Mouse (Mus musculus): Measurements from ENCODE around the gene Slc36a3. TPM values are rescaled to one million over a fixed set of nuclear protein-coding genes. Genes with fewer than 3 reads are reported as not detected.

Slc36a3 gene
- polyA plus RNA-seq, 1 experiment from 2014 or later, result not detected

DNA sequence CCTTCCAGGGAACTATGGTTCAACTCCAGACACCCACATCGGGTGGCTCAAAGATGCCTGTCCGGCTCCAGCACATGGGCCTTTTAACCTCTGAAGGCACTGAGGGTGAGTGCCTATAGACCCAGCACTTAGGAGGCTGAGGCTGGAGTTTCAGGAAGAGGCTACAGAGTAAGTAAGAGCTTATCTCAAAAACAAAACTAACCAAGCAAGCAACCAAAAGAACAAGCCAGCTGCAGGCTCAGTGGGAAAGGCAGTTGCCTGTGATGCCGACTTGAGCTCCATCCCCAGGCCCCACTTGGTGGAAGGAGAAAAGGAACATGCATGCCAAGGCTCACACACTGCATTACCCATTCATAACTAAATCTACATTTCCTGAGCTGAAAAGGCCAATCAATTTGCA is 73.0 kb downstream of the Slc36a3 start:
- Histone ChIP-seq H3K36me3 (ENCODE audit: control insufficient read depth, insufficient read depth, low read length) (no peaks in the 10 kb centered on the region), H3K27ac (ENCODE audit: low read length) (no peak overlapping the region), H3K4me3 (ENCODE audit: low read depth, low read length) (no peak overlapping the region), H3K4me2 (ENCODE audit: low read length) (peak overlapping the region; percentile 86), H3K27me3 (ENCODE audit: control insufficient read depth, insufficient read depth, low read depth, low read length) (peaks cover 4% of the 10 kb centered on the region; the same call in 1 of the 2 replicates), H3K4me1 (ENCODE audit: control insufficient read depth, insufficient read depth, low read length) (peaks cover 3% of the 10 kb centered on the region; the same call in 1 of the 2 replicates), H3K9me3 (replicated peaks; ENCODE audit: control insufficient read depth, low read length, poor library complexity, severe bottlenecking) (no peaks in the 10 kb centered on the region), H3K9ac (ENCODE audit: low read depth, low read length) (no peak overlapping the region)
- 60% methylated on average over 3 of the region's 3 CpGs for WGBS
- no peak for ATAC-seq

DNA sequence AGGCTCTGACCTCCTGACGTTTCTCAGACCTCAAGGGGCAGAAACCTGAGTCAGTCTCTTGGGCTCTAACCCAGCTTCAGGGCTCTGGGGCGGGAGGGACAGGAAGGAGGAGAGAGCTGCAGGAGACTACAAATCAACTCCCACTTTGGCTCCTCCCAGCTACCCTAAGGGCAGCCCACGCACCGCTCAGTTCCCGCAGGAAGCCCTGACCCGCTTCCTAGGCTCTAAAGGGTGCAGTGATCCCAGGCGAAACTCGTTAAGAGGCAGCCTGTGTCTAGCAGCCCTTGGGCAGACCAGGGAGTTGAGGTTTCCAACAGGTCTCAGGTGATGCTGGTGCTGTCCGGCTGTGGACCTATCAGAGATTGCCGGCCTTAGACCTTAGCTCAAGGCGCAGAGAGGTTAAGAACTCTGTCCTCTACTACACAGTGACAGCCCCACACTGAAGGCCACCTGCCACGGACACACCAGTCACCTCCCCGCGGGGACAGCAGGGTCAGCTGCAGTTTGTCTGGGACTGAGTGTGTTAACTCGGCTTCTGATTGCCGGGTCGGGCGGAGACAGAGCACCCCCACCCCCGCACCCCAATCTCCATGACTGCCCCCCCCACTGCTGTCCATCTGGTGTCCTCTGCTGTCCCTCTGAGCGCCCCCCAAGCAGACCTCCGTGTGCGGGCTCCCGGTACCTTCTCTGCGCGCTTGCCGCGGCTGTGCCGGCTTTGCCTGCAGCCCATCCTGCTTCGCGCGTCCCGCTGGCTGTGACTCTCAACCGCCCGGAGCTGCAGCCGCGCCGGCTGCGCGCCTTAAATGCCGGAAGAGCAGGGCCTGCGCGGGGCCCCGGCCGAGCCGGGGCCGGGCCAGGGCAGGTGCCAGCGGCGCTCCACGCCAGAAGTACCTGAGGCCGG is 73.9 kb downstream of the Slc36a3 start, which contains the start of gene Ccdc69:
Ccdc69 (minus strand) TSS at position 801 of the 901 bp plus-strand sequence.
- H3K9ac ChIP-seq (ENCODE audit: low read depth, low read length), result peak within 1 kb of the TSS; percentile 67
- H3K4me3 ChIP-seq (ENCODE audit: low read depth, low read length), result peak within 1 kb of the TSS; percentile 47
- peak; percentile 45; the same call in 1 of the 2 replicates for ATAC-seq
- peak within 1 kb of the TSS; percentile 86 for H3K4me2 ChIP-seq (ENCODE audit: low read length)
- WGBS, result under 1% methylated on average over 50 of the region's 50 CpGs
- H3K27me3 ChIP-seq (ENCODE audit: control insufficient read depth, insufficient read depth, low read depth, low read length), result peaks cover 4% of the 10 kb centered on the region; the same call in 1 of the 2 replicates
- H3K4me1 ChIP-seq (ENCODE audit: control insufficient read depth, insufficient read depth, low read length), result peaks cover 3% of the 10 kb centered on the region; the same call in 1 of the 2 replicates
- peak within 1 kb of the TSS; percentile 44; the same call in 1 of the 2 replicates for H3K27ac ChIP-seq (ENCODE audit: low read length)
- H3K36me3 ChIP-seq (ENCODE audit: control insufficient read depth, insufficient read depth, low read length), result no peaks in the 10 kb centered on the region
- no peaks in the 10 kb centered on the region for H3K9me3 ChIP-seq (replicated peaks; ENCODE audit: control insufficient read depth, low read length, poor library complexity, severe bottlenecking)

DNA sequence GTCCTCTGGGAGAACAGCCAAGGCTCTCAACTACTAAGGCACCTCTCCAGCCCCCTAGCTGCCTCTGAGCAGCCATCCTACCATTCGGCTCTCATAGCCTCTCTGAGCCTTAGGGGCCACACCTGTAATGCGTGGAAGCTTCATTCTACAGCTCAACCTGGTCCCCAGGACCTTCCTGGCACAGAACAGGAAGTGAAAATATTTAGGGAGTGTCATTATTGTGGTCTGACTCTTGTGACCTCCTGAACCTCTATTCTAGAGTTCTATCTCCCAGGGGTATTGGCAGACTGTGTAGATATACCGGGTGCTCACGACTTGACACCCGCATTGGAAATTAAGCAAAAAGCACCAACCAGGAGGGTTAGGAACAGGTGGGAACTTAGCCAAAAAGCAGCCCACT is 75.3 kb downstream of the Slc36a3 start:
- peaks cover 3% of the 10 kb centered on the region; the same call in 1 of the 2 replicates for H3K4me1 ChIP-seq (ENCODE audit: control insufficient read depth, insufficient read depth, low read length)
- H3K36me3 ChIP-seq (ENCODE audit: control insufficient read depth, insufficient read depth, low read length), result no peaks in the 10 kb centered on the region
- H3K27me3 ChIP-seq (ENCODE audit: control insufficient read depth, insufficient read depth, low read depth, low read length), result peaks cover 4% of the 10 kb centered on the region; the same call in 1 of the 2 replicates
- no peak overlapping the region for H3K4me3 ChIP-seq (ENCODE audit: low read depth, low read length)
- ATAC-seq, result no peak
- H3K27ac ChIP-seq (ENCODE audit: low read length), result no peak overlapping the region
- 95% methylated on average over 5 of the region's 5 CpGs for WGBS
- H3K9me3 ChIP-seq (replicated peaks; ENCODE audit: control insufficient read depth, low read length, poor library complexity, severe bottlenecking), result no peaks in the 10 kb centered on the region
- no peak overlapping the region for H3K9ac ChIP-seq (ENCODE audit: low read depth, low read length)
- H3K4me2 ChIP-seq (ENCODE audit: low read length), result no peak overlapping the region

DNA sequence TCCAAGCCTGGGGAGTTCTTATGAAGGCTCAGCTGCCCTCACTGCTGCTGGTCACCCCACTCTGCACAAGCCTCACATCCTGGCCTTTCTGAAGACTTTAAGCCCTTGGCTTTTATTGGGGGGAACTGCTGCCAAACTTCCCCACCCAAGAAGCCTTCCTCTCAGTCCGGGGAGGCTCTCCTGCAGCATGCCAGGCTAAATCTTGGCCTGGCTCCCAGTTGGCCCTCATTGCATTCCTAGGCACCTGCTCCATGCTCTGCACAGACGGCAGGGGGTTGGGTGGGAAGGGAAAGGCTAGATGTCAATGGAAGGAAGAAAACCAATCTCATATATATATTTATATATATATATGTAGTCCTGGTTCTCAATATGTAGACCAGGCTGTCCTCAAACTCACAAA is 75.9 kb downstream of the Slc36a3 start:
- H3K27me3 ChIP-seq (ENCODE audit: control insufficient read depth, insufficient read depth, low read depth, low read length), result peaks cover 4% of the 10 kb centered on the region; the same call in 1 of the 2 replicates
- no peak overlapping the region for H3K9ac ChIP-seq (ENCODE audit: low read depth, low read length)
- H3K27ac ChIP-seq (ENCODE audit: low read length), result no peak overlapping the region
- no peaks in the 10 kb centered on the region for H3K36me3 ChIP-seq (ENCODE audit: control insufficient read depth, insufficient read depth, low read length)
- peaks cover 3% of the 10 kb centered on the region; the same call in 1 of the 2 replicates for H3K4me1 ChIP-seq (ENCODE audit: control insufficient read depth, insufficient read depth, low read length)
- no peak overlapping the region for H3K4me2 ChIP-seq (ENCODE audit: low read length)
- ATAC-seq, result no peak
- 51% methylated on average over 2 of the region's 2 CpGs for WGBS
- H3K9me3 ChIP-seq (replicated peaks; ENCODE audit: control insufficient read depth, low read length, poor library complexity, severe bottlenecking), result no peaks in the 10 kb centered on the region
- no peak overlapping the region for H3K4me3 ChIP-seq (ENCODE audit: low read depth, low read length)

Other genes starting within 250 kb of the Slc36a3 start
- gene Gpx3, start 249.3 kb downstream of the Slc36a3 start, polyA plus RNA-seq (2015; fragmentation: Nextera tagmentation; extraction: Ambion mirVana), result 29.4 and 40.5 TPM in 2 replicates
- 16.4 and 17.4 TPM in 2 replicates for gene Tnip1, start 188.8 kb downstream of the Slc36a3 start, polyA plus RNA-seq (2015; fragmentation: Nextera tagmentation; extraction: Ambion mirVana)
- gene Anxa6, start 118.3 kb downstream of the Slc36a3 start, polyA plus RNA-seq (2015; fragmentation: Nextera tagmentation; extraction: Ambion mirVana), result 36.3 and 37.0 TPM in 2 replicates
- 0.19 and 0.27 TPM in 2 replicates for gene Ccdc69, start 73.6 kb downstream of the Slc36a3 start, polyA plus RNA-seq (2015; fragmentation: Nextera tagmentation; extraction: Ambion mirVana)
- 22.3 and 32.5 TPM in 2 replicates for gene Gm2a, start 53.6 kb downstream of the Slc36a3 start, polyA plus RNA-seq (2015; fragmentation: Nextera tagmentation; extraction: Ambion mirVana)
- gene Slc36a2, start 33.4 kb upstream of the Slc36a3 start, polyA plus RNA-seq (2015; fragmentation: Nextera tagmentation; extraction: Ambion mirVana), result 0.40 and 0.51 TPM in 2 replicates
- 3.5 and 3.7 TPM in 2 replicates for gene Slc36a1, start 52.6 kb upstream of the Slc36a3 start, polyA plus RNA-seq (2015; fragmentation: Nextera tagmentation; extraction: Ambion mirVana)
- 0.07 and 0.08 TPM in 2 replicates for gene Fat2, start 184.9 kb upstream of the Slc36a3 start, polyA plus RNA-seq (2015; fragmentation: Nextera tagmentation; extraction: Ambion mirVana)

Data from midbrain, embryonic 16.5 days (tissue).